Mouse (Mus musculus) limb, embryonic 11.5 days (tissue): ENCODE data around the gene Pitx1. TPM values are rescaled to one million over a fixed set of nuclear protein-coding genes. Genes with fewer than 3 reads are reported as not detected.
A peak's percentile ranks its signal among the peaks of the same experiment; 100 is the strongest.

ENCODE experiments used
- ATAC-seq: fragments of 200-750 bp; cut with Nextera tagmentation; 2 replicates; pipeline ENCODE4 v1.8.0; 2017; ENCODE audit warnings: low read depth; ENCODE audit not compliant: insufficient number of reproducible peaks, low FRiP score, low TSS enrichment
- DNase-seq: peaks from one replicate; pipeline ENCODE4 v3.0.0-alpha.2; 2015; ENCODE audit warnings: low spot score
- H3K27ac ChIP-seq: fragments of 300-500 bp; sonication (generic); replicated peaks from 2 replicates; pipeline ENCODE4 v1.5.1; 2014; ENCODE audit warnings: low read depth, mild to moderate bottlenecking, low read length
- H3K27me3 ChIP-seq: fragments of 300-500 bp; sonication (generic); 2 replicates; pipeline ENCODE4 v1.6.1; 2014; ENCODE audit warnings: mild to moderate bottlenecking, low read length, mixed read lengths; ENCODE audit not compliant: control insufficient read depth, insufficient read depth
- H3K36me3 ChIP-seq: fragments of 300-500 bp; sonication (generic); 2 replicates; pipeline ENCODE4 v1.6.1; 2014; ENCODE audit warnings: mild to moderate bottlenecking, low read length, moderate library complexity, mixed read lengths; ENCODE audit not compliant: control insufficient read depth, insufficient read depth
- H3K4me1 ChIP-seq: fragments of 300-500 bp; sonication (generic); 2 replicates; pipeline ENCODE4 v1.6.1; 2014; ENCODE audit warnings: low read length, mixed read lengths; ENCODE audit not compliant: control insufficient read depth, insufficient read depth
- H3K4me2 ChIP-seq: fragments of 300-500 bp; sonication (generic); 2 replicates; pipeline ENCODE4 v1.6.1; 2014; ENCODE audit warnings: low read depth, mild to moderate bottlenecking, moderate library complexity; ENCODE audit not compliant: severe bottlenecking
- H3K4me3 ChIP-seq: fragments of 300-500 bp; sonication (generic); 2 replicates; pipeline ENCODE4 v1.5.1; 2014; ENCODE audit warnings: low read depth, low read length
- H3K9ac ChIP-seq: fragments of 300-500 bp; sonication (generic); 2 replicates; pipeline ENCODE4 v1.6.1; 2014; ENCODE audit warnings: mild to moderate bottlenecking, low read length
- H3K9me3 ChIP-seq: fragments of 300-500 bp; sonication (generic); 2 replicates; pipeline ENCODE4 v1.6.1; 2016; ENCODE audit warnings: low read length; ENCODE audit not compliant: control insufficient read depth
- WGBS: fragments of 180-500 bp; shearing (Covaris S2); extraction: QIAGEN DNeasy Blood & Tissue Kit; methylation state at CpG from one replicate; pipeline ENCODE4 v1.1.7; 2014; 5-methylcytosine and 5-hydroxymethylcytosine counted together
- polyA plus RNA-seq: library from polyadenylated mRNA; unstranded; fragments of >200 nt; fragmentation: Nextera tagmentation; extraction: Ambion mirVana; gene quantifications from 2 replicates; pipeline ENCODE4 v1.2.1, GENCODE M21; 2014

Gene Pitx1
- polyA plus RNA-seq, 1 experiment from 2014 or later = 197 TPM

DNA sequence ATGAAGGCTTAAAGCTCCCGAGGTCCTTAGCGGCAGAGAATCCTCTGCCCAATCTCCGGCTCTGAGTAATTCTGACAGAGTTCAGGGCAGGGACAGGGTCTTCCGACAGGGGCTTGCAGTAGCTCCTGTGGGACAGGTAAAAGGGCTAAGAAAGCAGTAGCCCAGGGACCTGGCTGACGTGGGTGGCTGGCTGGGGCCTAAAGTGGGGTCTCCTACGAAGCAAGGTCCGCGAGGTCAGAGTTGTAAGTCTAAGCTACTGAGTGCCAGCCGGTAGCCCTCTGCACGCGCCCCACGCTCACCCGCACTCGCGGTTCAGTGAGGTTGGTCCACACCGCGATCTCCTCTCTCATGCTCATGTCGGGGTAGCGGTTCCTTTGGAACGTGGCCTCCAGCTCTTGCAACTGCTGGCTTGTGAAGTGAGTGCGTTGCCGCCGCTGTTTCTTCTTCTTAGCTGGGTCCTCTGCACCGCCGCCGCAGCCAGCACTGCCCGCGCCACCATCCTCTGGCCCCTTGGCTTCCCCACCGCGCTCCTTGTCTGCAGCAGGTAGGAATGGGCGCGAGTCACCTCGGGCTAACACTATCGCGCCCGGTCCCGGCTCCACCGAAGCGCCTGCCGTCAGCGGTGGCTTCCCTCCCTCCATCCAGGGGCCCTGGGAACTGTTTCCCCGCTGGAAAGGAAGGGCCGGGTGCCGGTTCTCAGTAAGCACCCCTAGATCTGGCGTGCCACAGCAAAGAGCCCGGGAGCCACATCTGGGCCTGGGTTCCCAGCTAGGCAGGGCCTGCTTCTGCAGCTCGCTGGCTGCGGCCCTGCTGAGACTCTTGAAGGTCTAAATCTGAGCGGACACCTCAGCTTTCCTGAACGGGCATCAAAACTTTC, 7.6 kb downstream of the Pitx1 start:
- H3K27me3 ChIP-seq = peaks cover 65% of the 10 kb centered on the region
- peak overlapping the region; percentile 52 for H3K4me2 ChIP-seq
- peaks cover 28% of the 10 kb centered on the region for H3K4me1 ChIP-seq
- H3K4me3 ChIP-seq = peak overlapping the region; percentile 70
- H3K27ac ChIP-seq = peak overlapping the region; percentile 81
- DNase-seq (peak; percentile 77), ATAC-seq (no peak)
- no peaks in the 10 kb centered on the region for H3K36me3 ChIP-seq
- under 1% methylated on average over 50 of the region's 50 CpGs for WGBS
- no peaks in the 10 kb centered on the region for H3K9me3 ChIP-seq
- H3K9ac ChIP-seq = peak overlapping the region; percentile 96

DNA sequence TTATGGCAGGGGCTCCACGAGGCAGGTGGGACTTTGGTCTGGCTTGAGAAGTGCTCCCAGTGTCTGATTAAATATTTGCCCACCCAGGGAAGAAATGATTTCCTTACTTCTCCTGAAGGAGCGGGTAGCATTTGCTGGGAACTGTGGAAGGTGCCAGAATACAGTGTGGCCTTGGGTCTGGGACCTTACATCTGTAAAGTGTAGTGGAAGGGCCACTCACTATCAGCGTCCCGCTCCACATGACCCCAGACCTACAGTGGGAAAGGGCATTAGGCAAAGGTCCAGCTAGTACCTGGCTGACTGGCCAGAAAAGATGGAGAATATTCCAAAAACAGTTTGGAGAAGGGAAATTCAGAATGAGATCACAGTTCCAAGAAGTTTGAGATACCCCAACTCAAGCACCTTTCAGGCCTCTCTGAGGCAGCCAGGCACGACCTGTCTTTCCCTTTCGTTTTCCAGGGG, 8.3 kb downstream of the Pitx1 start:
- peak overlapping the region; percentile 96 for H3K9ac ChIP-seq
- peak overlapping the region; percentile 81 for H3K27ac ChIP-seq
- peak overlapping the region; percentile 52 for H3K4me2 ChIP-seq
- peak overlapping the region; percentile 70 for H3K4me3 ChIP-seq
- no peaks in the 10 kb centered on the region for H3K36me3 ChIP-seq
- 1% methylated on average over 6 of the region's 6 CpGs for WGBS
- DNase-seq (no peak), ATAC-seq (no peak)
- peaks cover 30% of the 10 kb centered on the region for H3K4me1 ChIP-seq
- H3K27me3 ChIP-seq = peaks cover 58% of the 10 kb centered on the region
- no peaks in the 10 kb centered on the region for H3K9me3 ChIP-seq

DNA sequence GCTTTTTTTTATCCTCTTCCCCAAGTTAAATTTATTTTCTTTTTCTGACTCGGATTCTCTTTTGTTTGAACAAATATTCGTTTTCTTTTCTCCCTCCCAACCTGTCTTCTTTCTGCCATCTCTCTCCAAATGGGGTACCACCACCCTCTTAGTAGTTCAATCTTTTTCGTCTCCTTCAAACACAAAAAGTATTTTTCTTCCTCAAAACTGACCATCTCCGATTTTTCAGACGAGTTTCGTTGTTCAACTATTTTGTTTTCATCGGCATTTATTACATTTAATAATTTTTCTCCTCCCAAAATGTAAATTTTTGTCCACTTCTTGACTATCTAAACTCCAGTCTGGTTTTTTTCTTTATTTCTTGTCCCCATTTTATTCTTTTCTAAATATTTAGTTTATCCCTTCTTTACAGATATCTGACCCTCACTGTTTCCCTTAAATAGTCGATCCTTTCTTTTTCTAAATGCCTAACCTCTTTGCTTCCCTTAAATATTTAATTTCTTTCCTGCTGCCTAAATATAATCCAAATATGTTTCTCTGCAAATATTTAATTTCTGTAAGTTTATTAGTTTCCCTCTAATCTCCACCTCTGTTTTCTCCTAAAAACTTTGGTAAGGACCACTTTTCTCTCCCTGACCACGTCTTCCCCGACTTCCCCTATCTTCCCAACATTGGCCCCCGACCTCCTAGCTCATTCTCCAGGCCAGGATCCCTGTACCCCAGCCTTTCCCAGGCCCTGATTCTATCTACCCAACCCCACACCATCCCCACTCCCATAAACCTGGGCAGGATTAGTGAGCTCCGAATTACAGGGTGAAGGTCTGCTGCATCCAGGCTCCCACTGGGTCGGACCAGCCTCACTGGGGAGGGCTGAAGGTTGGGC, 9.0 kb downstream of the Pitx1 start:
- Histone ChIP-seq H3K9ac (peak overlapping the region; percentile 96), H3K4me2 (peak overlapping the region; percentile 84), H3K4me1 (peaks cover 30% of the 10 kb centered on the region), H3K9me3 (no peaks in the 10 kb centered on the region), H3K4me3 (peak overlapping the region; percentile 70), H3K27ac (peak overlapping the region; percentile 92), H3K27me3 (peaks cover 52% of the 10 kb centered on the region), H3K36me3 (no peaks in the 10 kb centered on the region)
- WGBS = 3% methylated on average over 13 of the region's 13 CpGs
- ATAC-seq = no peak
- DNase-seq = peak; percentile 67

DNA sequence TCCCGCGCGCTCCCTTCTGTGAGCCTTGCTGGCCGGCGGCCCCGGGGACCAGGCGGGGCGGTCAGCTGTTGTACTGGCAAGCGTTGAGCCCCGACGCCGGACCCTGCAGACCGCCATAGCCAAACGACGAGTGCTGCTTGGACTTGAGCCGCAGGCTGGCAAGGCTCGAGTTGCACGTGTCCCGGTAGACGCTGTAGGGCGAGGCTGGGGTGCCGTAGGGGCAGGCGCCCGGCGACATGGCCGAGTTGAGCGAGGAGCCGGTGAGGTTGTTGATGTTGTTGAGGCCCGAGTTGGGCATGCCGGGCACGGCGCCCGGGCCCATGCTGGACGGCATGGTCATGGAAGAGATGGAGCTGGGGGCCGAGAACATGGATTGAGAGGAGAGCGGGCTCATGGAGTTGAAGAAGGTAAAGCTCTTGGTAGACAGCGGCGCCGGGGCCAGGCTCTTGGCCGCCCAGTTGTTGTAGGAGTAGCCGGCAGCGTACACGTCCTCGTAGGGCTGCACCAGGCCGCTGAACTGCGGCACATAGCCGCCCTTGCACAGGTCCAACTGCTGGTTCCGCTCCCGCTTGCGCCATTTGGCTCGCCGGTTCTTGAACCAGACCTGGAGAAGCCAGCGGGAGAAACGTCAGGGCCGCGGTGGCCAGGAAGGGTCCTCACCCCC, 9.9 kb downstream of the Pitx1 start:
- H3K4me3 ChIP-seq = peak overlapping the region; percentile 37

DNA sequence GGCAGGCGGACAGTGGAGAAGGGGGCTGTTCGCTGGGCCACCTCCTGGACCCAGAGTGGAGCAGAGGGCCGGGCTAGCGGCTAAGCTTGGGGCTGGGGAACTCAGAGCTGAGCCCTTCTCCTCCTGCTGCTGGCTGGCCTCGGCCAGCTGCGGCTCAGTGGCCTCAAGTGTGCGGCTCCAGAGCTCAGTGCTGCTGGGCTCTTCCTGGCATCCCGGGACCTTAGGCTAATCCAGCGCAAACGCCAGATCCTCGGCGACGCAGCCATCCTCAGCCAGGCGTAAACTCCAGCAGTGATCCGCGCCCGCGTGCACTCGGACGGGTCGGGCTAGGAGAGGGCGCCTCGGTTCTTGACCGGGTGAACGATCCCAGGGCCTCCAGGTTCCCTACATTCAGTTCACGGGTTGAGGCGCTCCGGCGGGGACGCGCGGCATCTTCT, 10.7 kb downstream of the Pitx1 start:
- Histone ChIP-seq H3K4me3 (peak overlapping the region; percentile 37), H3K9ac (peak overlapping the region; percentile 93), H3K36me3 (no peaks in the 10 kb centered on the region), H3K4me2 (peak overlapping the region; percentile 84), H3K27me3 (peaks cover 41% of the 10 kb centered on the region), H3K9me3 (no peaks in the 10 kb centered on the region), H3K4me1 (peaks cover 27% of the 10 kb centered on the region), H3K27ac (peak overlapping the region; percentile 92)
- DNase-seq = peak; percentile 65
- no peak for ATAC-seq
- under 1% methylated on average over 32 of the region's 32 CpGs for WGBS

More for the DNA sequence above, 9.9 kb downstream of the Pitx1 start:
- WGBS = under 1% methylated on average over 56 of the region's 56 CpGs
- DNase-seq (peak; percentile 76), ATAC-seq (no peak)
- Histone ChIP-seq H3K4me1 (peaks cover 30% of the 10 kb centered on the region), H3K27ac (peak overlapping the region; percentile 92), H3K9ac (peak overlapping the region; percentile 93), H3K36me3 (no peaks in the 10 kb centered on the region), H3K9me3 (no peaks in the 10 kb centered on the region), H3K27me3 (peaks cover 47% of the 10 kb centered on the region), H3K4me2 (peak overlapping the region; percentile 84)

DNA sequence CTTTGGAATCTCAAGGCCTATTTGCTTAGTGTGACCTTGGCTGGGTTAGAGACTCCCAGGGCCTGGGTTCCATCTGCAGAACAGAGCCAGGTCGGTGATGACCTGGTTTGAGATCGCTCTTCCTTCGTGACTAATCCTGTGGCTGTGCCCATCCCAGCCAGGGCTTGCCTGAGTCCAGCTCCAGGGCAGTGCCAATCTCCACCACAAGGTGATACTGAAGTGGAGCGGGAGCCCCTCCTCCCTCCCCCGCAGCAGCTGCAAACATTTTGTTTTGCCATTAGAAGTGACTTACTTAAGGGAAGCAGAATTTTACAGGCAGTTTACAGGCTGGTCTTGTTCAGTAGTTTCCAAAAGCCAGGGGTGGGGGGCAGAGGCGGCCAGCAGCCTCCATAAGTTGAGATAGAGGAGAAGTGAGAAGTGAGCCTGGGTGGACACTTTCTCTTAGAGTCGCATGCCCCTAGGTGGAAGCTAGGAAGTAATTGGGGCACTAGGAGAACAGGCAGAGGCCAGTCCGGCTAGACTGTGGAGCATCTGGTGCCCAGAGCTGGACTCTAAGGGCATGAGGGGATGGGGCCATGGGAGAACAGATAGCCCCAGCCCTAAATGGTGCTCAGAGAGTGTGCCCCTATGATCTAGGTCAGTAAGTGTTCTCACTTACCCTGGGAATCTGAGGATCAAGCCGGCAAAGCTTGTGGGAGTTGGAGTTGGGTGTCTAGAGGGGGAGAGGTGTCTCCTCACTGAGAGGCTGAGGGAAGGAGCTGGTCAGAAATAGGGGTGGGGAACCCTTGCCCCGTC, 11.6 kb downstream of the Pitx1 start:
- H3K4me3 ChIP-seq = peak overlapping the region; percentile 37
- H3K36me3 ChIP-seq = no peaks in the 10 kb centered on the region
- peak; percentile 52; the same call in 1 of the 2 replicates for ATAC-seq
- H3K9ac ChIP-seq = peak overlapping the region; percentile 93
- peak overlapping the region; percentile 92 for H3K27ac ChIP-seq
- H3K4me1 ChIP-seq = peaks cover 23% of the 10 kb centered on the region
- peaks cover 37% of the 10 kb centered on the region for H3K27me3 ChIP-seq
- DNase-seq = peak; percentile 78
- 5% methylated on average over 10 of the region's 10 CpGs for WGBS
- no peaks in the 10 kb centered on the region for H3K9me3 ChIP-seq
- H3K4me2 ChIP-seq = peak overlapping the region; percentile 84

DNA sequence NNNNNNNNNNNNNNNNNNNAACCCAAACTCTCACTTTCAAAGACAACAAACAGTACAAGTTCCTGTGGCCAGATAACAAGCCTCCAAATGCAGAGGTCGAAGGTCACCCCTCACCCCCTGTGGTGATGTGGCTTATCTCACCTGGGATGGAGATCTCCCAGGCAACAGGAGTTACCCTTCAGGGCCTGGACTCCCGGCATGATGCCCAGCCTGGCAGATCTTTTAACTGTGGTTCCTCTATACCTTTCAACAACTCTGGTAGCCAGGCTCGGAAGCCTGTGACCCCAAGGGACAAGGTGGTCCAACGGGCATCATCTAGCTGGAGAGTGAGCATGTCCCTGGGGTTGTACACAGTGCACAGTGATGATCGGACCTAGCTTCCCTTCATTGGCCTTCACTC, 13.5 kb downstream of the Pitx1 start:
- H3K9ac ChIP-seq = no peak overlapping the region
- H3K36me3 ChIP-seq = no peaks in the 10 kb centered on the region
- no peak overlapping the region for H3K4me2 ChIP-seq
- DNase-seq = no peak
- WGBS = 62% methylated on average over 5 of the region's 5 CpGs
- H3K9me3 ChIP-seq = no peaks in the 10 kb centered on the region
- peaks cover 21% of the 10 kb centered on the region for H3K4me1 ChIP-seq
- no peak overlapping the region for H3K27ac ChIP-seq
- peaks cover 29% of the 10 kb centered on the region for H3K27me3 ChIP-seq
- H3K4me3 ChIP-seq = no peak overlapping the region
- ATAC-seq = no peak
